Mouse (Mus musculus) midbrain, embryonic 14.5 days (tissue): ENCODE data around the gene Acpp. TPM values are rescaled to one million over a fixed set of nuclear protein-coding genes. Genes with fewer than 3 reads are reported as not detected.
A peak's percentile ranks its signal among the peaks of the same experiment; 100 is the strongest.
"Not testable (repeated sequence)": the region's sequence is repeated elsewhere in the genome, so short reads cannot be mapped to it uniquely, and the experiment has no call there.

ENCODE experiments used
- ATAC-seq: fragments of 200-750 bp; cut with Nextera tagmentation; 2 replicates; pipeline ENCODE4 v1.8.0; 2017; ENCODE audit warnings: moderate number of reproducible peaks, moderate library complexity; ENCODE audit not compliant: low FRiP score, low TSS enrichment
- DNase-seq: peaks from one replicate; pipeline ENCODE4 v3.0.0-alpha.2; 2015
- H3K27ac ChIP-seq: fragments of 300-500 bp; sonication (generic); replicated peaks from 2 replicates; pipeline ENCODE4 v1.5.1; 2014; ENCODE audit warnings: mild to moderate bottlenecking, low read depth, low read length, moderate library complexity
- H3K27me3 ChIP-seq: fragments of 300-500 bp; sonication (generic); 2 replicates; pipeline ENCODE4 v1.6.1; 2014; ENCODE audit warnings: low read length, control low read depth, mixed read lengths; ENCODE audit not compliant: control insufficient read depth, insufficient read depth
- H3K36me3 ChIP-seq: fragments of 300-500 bp; sonication (generic); 2 replicates; pipeline ENCODE4 v1.6.1; 2014; ENCODE audit warnings: low read length, control low read depth; ENCODE audit not compliant: control insufficient read depth, insufficient read depth
- H3K4me1 ChIP-seq: fragments of 300-500 bp; sonication (generic); 2 replicates; pipeline ENCODE4 v1.6.1; 2014; ENCODE audit warnings: mild to moderate bottlenecking, antibody characterized with exemption, low read length, control low read depth; ENCODE audit not compliant: control insufficient read depth, insufficient read depth
- H3K4me2 ChIP-seq: fragments of 300-500 bp; sonication (generic); 2 replicates; pipeline ENCODE4 v1.6.1; 2014; ENCODE audit warnings: mild to moderate bottlenecking, low read length, moderate library complexity
- H3K4me3 ChIP-seq: fragments of 300-500 bp; sonication (generic); replicated peaks from 2 replicates; pipeline ENCODE4 v1.5.1; 2014; ENCODE audit warnings: low read depth, low read length
- H3K9ac ChIP-seq: fragments of 300-500 bp; sonication (generic); replicated peaks from 2 replicates; pipeline ENCODE4 v1.6.1; 2014; ENCODE audit warnings: mild to moderate bottlenecking, low read length, moderate library complexity
- H3K9me3 ChIP-seq: fragments of 300-500 bp; sonication (generic); 2 replicates; pipeline ENCODE4 v1.6.1; 2016; ENCODE audit warnings: low read length, control low read depth, mixed read lengths; ENCODE audit not compliant: control insufficient read depth
- WGBS: fragments of 180-500 bp; shearing (Covaris S2); extraction: QIAGEN DNeasy Blood & Tissue Kit; methylation state at CpG from one replicate; pipeline ENCODE4 v1.1.7; 2014; 5-methylcytosine and 5-hydroxymethylcytosine counted together
- polyA plus RNA-seq: library from polyadenylated mRNA; unstranded; fragments of >200 nt; fragmentation: Nextera tagmentation; extraction: Ambion mirVana; gene quantifications from 2 replicates; pipeline ENCODE4 v1.2.1, GENCODE M21; 2014

Gene Acpp
- 0.24 and 0.41 TPM in 2 replicates for polyA plus RNA-seq

DNA sequence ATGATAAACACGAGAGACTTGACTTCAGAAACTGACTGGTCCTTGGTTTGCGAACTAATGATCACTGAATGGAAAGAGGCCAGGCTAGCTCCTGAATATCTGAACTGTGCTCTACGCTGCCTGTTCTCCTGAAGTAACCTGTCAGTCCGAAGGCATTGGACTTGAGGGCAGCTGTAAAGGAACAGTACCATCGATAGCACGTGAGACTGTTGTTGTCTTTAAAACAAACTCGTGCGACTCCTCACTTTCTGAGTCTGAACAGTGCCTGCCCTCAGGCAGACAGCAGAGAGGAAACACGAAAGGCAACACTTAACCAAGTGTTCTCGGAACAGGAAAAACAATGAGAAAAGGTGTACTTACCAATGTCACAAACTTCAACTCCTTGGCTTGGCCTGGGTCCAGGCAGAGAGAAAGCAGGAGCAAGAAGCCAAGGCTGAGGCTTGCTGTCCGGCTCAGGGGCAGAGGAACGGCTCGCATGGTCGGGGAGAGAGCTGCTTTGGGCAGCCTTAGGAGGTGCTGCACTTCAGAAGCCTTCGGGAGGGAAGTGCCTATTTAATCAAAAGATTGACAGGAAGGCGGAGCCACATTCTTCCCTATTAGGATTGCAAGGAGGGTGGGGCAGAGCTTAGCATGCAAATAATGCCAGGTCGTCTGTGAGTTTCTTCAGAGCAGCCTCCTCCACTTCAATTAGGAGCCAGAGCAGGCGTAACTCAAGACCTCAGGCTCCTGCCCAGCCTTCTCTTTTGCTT, at the start of gene Acpp:
TSS of gene Acpp (minus strand) at position 566 of the 749 bp plus-strand sequence.
- peak within 1 kb of the TSS; percentile 7; the same call in 1 of the 2 replicates for H3K4me3 ChIP-seq
- H3K36me3 ChIP-seq, result no peaks in the 10 kb centered on the region
- WGBS, result 24% methylated on average over 18 of the region's 18 CpGs
- no peak within 1 kb of the TSS for H3K27ac ChIP-seq
- no peaks in the 10 kb centered on the region for H3K9me3 ChIP-seq
- DNase-seq (peak; percentile 57), ATAC-seq (no peak)
- H3K9ac ChIP-seq, result no peak within 1 kb of the TSS; the same call in 1 of the 2 replicates
- peaks cover 4% of the 10 kb centered on the region; the same call in 1 of the 2 replicates for H3K4me1 ChIP-seq
- no peaks in the 10 kb centered on the region for H3K27me3 ChIP-seq
- peak within 1 kb of the TSS; percentile 44 for H3K4me2 ChIP-seq

DNA sequence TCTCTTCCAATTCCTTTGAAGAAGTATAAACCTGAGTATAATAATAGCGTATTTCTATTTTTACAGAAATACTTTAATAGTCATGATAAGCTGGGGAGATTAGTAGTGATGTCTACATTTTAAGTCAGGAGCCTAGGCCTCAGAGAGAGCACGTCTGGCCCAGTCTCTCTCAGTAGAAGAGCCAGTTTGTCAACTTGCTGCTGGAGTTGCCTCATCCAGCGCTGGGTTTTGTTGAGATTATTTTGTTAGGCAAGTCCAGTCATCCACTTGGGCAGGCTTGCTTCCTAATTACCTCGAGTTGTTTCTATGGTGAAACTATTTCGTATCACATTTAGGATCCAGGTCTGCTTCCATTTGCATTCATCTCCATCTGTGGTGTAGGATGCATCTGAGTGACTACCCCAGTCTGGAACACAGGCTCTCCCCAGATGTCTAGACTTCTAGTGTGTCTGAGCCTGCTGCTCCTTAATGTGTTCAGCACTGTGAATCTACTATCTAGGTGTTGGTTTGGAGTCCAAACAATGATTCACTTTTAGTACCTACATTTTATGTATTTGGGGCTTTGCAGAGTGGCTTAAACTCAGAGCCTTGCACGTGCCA, 45.1 kb upstream of the Acpp start:
- Histone ChIP-seq H3K27ac (no peak overlapping the region), H3K27me3 (no peaks in the 10 kb centered on the region), H3K9ac (no peak overlapping the region), H3K9me3 (no peaks in the 10 kb centered on the region), H3K4me2 (no peak overlapping the region), H3K4me1 (no peaks in the 10 kb centered on the region), H3K4me3 (no peak overlapping the region), H3K36me3 (no peaks in the 10 kb centered on the region)
- 89% methylated on average over 6 of the region's 6 CpGs for WGBS
- DNase-seq (no peak), ATAC-seq (no peak)

DNA sequence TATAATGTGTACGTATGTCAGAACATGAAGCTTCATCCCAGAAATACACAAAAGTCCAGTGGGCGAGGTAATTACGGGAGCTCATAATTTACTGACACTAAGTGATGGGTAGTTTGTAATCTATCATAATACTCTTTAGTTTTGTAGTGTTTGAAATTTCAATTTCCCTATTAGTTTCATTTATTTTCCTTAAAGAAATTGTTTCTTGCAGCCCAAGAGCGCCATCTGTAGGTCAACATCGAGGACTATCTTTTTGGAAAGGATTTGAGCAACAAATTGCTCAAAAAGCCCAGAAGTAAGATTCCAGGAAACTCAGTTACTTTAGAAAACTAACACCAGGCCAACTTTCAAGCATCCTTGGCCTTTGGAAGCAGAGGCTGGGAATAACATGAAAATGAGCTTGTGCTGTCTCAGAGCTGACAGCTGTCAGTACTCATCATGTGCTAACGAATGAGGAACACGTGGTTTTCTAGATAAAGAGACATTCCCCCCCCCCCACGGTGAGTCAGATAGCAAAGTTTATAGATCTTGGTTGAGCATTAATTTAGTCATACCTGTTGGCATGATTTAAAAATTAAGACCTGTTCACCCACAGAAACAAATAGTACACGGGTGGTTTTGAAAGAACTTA, 42.1 kb upstream of the Acpp start:
- no peak overlapping the region for H3K27ac ChIP-seq
- no peaks in the 10 kb centered on the region for H3K27me3 ChIP-seq
- H3K9ac ChIP-seq, result no peak overlapping the region
- peak; percentile 82 for DNase-seq
- H3K36me3 ChIP-seq, result no peaks in the 10 kb centered on the region
- no peak for ATAC-seq
- H3K9me3 ChIP-seq, result no peaks in the 10 kb centered on the region
- H3K4me1 ChIP-seq, result no peaks in the 10 kb centered on the region
- WGBS, result 70% methylated on average over 9 of the region's 9 CpGs
- H3K4me3 ChIP-seq, result no peak overlapping the region
- no peak overlapping the region for H3K4me2 ChIP-seq

DNA sequence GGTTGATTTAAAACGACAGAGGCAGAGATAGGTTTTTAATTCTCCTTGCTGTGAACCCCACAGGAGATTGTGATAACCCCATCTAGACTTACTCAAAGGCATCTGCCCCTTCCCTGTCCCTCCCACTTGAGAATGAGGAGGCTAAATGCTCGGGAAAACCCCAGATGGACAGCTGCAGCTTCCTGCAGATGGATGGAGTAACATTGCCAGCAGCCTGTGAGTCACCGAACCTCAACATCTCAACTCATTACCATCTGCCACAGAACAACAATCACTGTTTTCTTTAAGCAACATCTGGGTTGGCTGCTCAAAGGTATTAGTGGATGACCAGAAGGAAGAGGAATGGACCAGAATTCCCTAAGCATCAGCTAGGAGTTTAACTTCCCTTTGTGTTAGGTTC, 38.0 kb upstream of the Acpp start:
- H3K36me3 ChIP-seq, result no peaks in the 10 kb centered on the region
- DNase-seq (no peak), ATAC-seq (no peak)
- H3K9me3 ChIP-seq, result no peaks in the 10 kb centered on the region
- H3K4me3 ChIP-seq, result no peak overlapping the region
- H3K9ac ChIP-seq, result no peak overlapping the region
- H3K27ac ChIP-seq, result no peak overlapping the region
- H3K4me1 ChIP-seq, result no peaks in the 10 kb centered on the region
- H3K27me3 ChIP-seq, result no peaks in the 10 kb centered on the region
- WGBS, result 50% methylated on average over 3 of the region's 3 CpGs
- H3K4me2 ChIP-seq, result no peak overlapping the region

- DNase-seq (peak; percentile 64), ATAC-seq (no peak)
- 30% methylated on average over 6 of the region's 6 CpGs for WGBS
- Histone ChIP-seq H3K27me3 (no peaks in the 10 kb centered on the region), H3K4me3 (no peak overlapping the region), H3K36me3 (no peaks in the 10 kb centered on the region), H3K27ac (no peak overlapping the region), H3K9me3 (no peaks in the 10 kb centered on the region), H3K9ac (no peak overlapping the region), H3K4me1 (no peaks in the 10 kb centered on the region), H3K4me2 (no peak overlapping the region)
Observed at GRCm38 (mm10) chr9:104373253-104373652, 35.7 kb upstream of the Acpp start.

DNA sequence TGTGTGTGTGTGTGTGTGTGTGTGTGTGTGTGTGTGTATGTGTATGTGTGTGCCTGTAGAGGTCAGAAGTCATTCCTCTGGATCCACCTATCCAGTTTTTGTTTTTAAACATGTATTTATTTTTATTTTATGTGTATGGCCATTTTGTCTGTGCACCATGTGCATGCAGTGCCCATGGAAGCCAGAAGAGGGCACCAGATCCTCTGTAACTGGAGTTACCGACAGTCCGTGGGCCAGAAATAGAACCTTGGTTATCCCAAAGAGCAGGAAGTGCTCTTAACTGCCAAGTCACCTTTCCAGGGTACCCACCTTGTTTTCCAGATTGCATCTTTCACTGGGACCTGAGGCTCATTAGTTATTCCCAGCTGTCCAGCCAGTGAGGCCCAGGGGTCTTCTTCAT, 29.4 kb upstream of the Acpp start:
- DNase-seq, result no peak
- WGBS, result 72% methylated on average over 2 of the region's 2 CpGs
- ATAC-seq, result no peak
- Histone ChIP-seq H3K27ac (no peak overlapping the region), H3K9me3 (no peaks in the 10 kb centered on the region), H3K4me2 (no peak overlapping the region), H3K4me3 (no peak overlapping the region), H3K36me3 (no peaks in the 10 kb centered on the region), H3K9ac (no peak overlapping the region), H3K4me1 (no peaks in the 10 kb centered on the region), H3K27me3 (no peaks in the 10 kb centered on the region)

GRCm38 (mm10) chr9:104361951-104362350, 24.4 kb upstream of the Acpp start:
- H3K4me2 ChIP-seq, H3K4me3 ChIP-seq, DNase-seq, H3K4me1 ChIP-seq, H3K9ac ChIP-seq, H3K27ac ChIP-seq, H3K36me3 ChIP-seq, H3K27me3 ChIP-seq, H3K9me3 ChIP-seq, ATAC-seq: not testable (repeated sequence)
- 89% methylated on average over 1 of the region's 1 CpGs for WGBS

DNA sequence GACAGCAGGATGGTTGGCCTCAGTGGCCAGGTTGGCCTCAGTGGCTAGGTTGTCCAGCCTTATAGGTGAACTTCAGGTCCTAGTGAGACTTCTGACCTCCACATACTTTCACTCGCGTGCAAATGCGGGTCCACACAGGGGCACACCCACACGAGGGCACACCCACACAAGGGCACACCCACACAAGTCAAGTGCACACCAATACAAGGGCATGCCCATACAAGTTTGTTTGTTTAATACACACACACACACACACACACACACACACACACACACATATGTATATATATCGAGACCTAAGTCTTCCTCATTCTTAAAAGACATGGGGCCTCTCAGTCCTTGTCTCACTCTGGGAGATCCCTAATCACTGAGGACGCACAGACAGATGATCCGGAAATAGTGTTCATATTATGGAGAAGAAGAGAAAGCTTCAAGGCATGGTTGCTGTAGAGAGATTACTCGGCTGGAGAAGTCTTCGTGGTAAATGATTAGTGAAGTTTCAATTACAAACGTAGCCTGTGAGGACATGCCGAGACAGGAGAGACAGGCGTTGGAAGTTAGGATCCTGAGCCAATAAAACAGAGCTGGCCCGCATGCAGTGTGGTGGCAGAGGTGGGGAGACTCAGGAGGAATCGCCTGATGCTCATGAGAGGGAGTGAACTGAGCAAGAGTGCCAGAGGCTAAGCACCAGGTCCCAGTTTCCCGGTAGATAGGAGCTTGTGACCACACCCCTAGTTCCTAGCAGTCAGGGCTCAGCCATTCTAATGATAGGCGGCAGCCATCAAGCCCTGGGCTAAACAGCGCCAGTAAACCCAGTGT, 23.7 kb upstream of the Acpp start:
- Histone ChIP-seq H3K27me3 (no peaks in the 10 kb centered on the region), H3K9ac (no peak overlapping the region), H3K9me3 (no peaks in the 10 kb centered on the region), H3K4me1 (no peaks in the 10 kb centered on the region), H3K27ac (no peak overlapping the region), H3K4me3 (no peak overlapping the region), H3K4me2 (no peak overlapping the region), H3K36me3 (no peaks in the 10 kb centered on the region)
- 80% methylated on average over 17 of the region's 17 CpGs for WGBS
- ATAC-seq (no peak), DNase-seq (no peak)
